Mouse (Mus musculus) erythroblast, embryonic 14.5 days (primary cell): ENCODE results near the gene Srpk1. TPM values are rescaled to one million over a fixed set of nuclear protein-coding genes. Genes with fewer than 3 reads are reported as not detected.

Experiments
- H3K27me3 ChIP-seq: 2 replicates; pipeline ENCODE4 v1.6.1; 2012; ENCODE audit warnings: inconsistent platforms; ENCODE audit not compliant: control insufficient read depth
- H3K36me3 ChIP-seq: 2 replicates; pipeline ENCODE4 v1.6.1; 2012; ENCODE audit warnings: mild to moderate bottlenecking, inconsistent platforms; ENCODE audit not compliant: control insufficient read depth
- H3K4me1 ChIP-seq: 2 replicates; pipeline ENCODE4 v1.6.1; 2012; ENCODE audit warnings: inconsistent platforms; ENCODE audit not compliant: control insufficient read depth
- H3K4me3 ChIP-seq: replicated peaks from 2 replicates; pipeline ENCODE3; 2012; ENCODE audit warnings: moderate library complexity, mild to moderate bottlenecking, inconsistent platforms
- H3K9me3 ChIP-seq: 2 replicates; pipeline ENCODE4 v1.6.1; 2012; ENCODE audit warnings: low read length, inconsistent platforms, mixed read lengths; ENCODE audit not compliant: control insufficient read depth
- GATA1 ChIP-seq: IDR thresholded peaks from 2 replicates; pipeline ENCODE4 v1.6.1; 2012; ENCODE audit warnings: low read length, inconsistent platforms, mixed read lengths
- TAL1 ChIP-seq: IDR thresholded peaks from 3 replicates; pipeline ENCODE4 v1.6.1; 2012; ENCODE audit warnings: low read length, inconsistent platforms, mixed read lengths
- polyA plus RNA-seq: library from polyadenylated mRNA; stranded (reverse); fragments of >175 nt; gene quantifications from 2 replicates; pipeline ENCODE4 v1.2.3, GENCODE M21; 2012

Srpk1 gene
- polyA plus RNA-seq, 1 experiment, result 1.5 TPM

- no peaks in the 10 kb centered on the region for H3K27me3 ChIP-seq
- no peak overlapping the region for H3K4me3 ChIP-seq
- TF ChIP-seq TAL1 (no peak), GATA1 (no peak)
- H3K4me1 ChIP-seq, result no peaks in the 10 kb centered on the region
- no peaks in the 10 kb centered on the region for H3K9me3 ChIP-seq
- peaks cover 84% of the 10 kb centered on the region for H3K36me3 ChIP-seq
These were observed 31.0 kb downstream of the Srpk1 start for GRCm38 (mm10) chr17:28591476-28591875.

- H3K36me3 ChIP-seq, result peaks cover 75% of the 10 kb centered on the region
- no peak overlapping the region for H3K4me3 ChIP-seq
- no peaks in the 10 kb centered on the region for H3K4me1 ChIP-seq
- H3K27me3 ChIP-seq, result no peaks in the 10 kb centered on the region
- H3K9me3 ChIP-seq, result no peaks in the 10 kb centered on the region
- TF ChIP-seq GATA1, result no peak
- TF ChIP-seq TAL1, result no peak
These were observed 31.9 kb downstream of the Srpk1 start for GRCm38 (mm10) chr17:28590596-28590995.

- TF ChIP-seq TAL1 (no peak), GATA1 (no peak)
- no peaks in the 10 kb centered on the region for H3K27me3 ChIP-seq
- no peak overlapping the region for H3K4me3 ChIP-seq
- no peaks in the 10 kb centered on the region for H3K9me3 ChIP-seq
- no peaks in the 10 kb centered on the region for H3K4me1 ChIP-seq
- H3K36me3 ChIP-seq, result peaks cover 62% of the 10 kb centered on the region
These were observed 33.9 kb downstream of the Srpk1 start for GRCm38 (mm10) chr17:28588591-28588990.

- no peaks in the 10 kb centered on the region for H3K27me3 ChIP-seq
- no peak overlapping the region for H3K4me3 ChIP-seq
- H3K9me3 ChIP-seq, result no peaks in the 10 kb centered on the region
- TF ChIP-seq TAL1, result no peak
- TF ChIP-seq GATA1, result no peak
- H3K4me1 ChIP-seq, result no peaks in the 10 kb centered on the region
- H3K36me3 ChIP-seq, result peaks cover 41% of the 10 kb centered on the region
These were observed 36.0 kb downstream of the Srpk1 start for GRCm38 (mm10) chr17:28586509-28586908.

- Histone ChIP-seq H3K27me3 (no peaks in the 10 kb centered on the region; the same call in 1 of the 2 replicates), H3K9me3 (no peaks in the 10 kb centered on the region), H3K4me1 (no peaks in the 10 kb centered on the region), H3K4me3 (no peak overlapping the region), H3K36me3 (no peaks in the 10 kb centered on the region)
- TF ChIP-seq TAL1, result no peak
- TF ChIP-seq GATA1, result no peak
These were observed 41.5 kb downstream of the Srpk1 start for GRCm38 (mm10) chr17:28581056-28581455.

GRCm38 (mm10) chr17:28580396-28580795 is 42.1 kb downstream of the Srpk1 start:
- H3K9me3 ChIP-seq, result no peaks in the 10 kb centered on the region
- H3K36me3 ChIP-seq, result no peaks in the 10 kb centered on the region
- H3K27me3 ChIP-seq, result peaks cover 3% of the 10 kb centered on the region
- TF ChIP-seq TAL1, result no peak
- TF ChIP-seq GATA1, result no peak
- H3K4me3 ChIP-seq, result no peak overlapping the region
- H3K4me1 ChIP-seq, result peaks cover 4% of the 10 kb centered on the region

GRCm38 (mm10) chr17:28575244-28576125 is 47.0 kb downstream of the Srpk1 start, which contains the start of gene Lhfpl5:
Lhfpl5 (plus strand) TSS chr17:28575641.
- TF ChIP-seq GATA1, result no peak
- no peak for TF ChIP-seq TAL1
- peaks cover 5% of the 10 kb centered on the region for H3K27me3 ChIP-seq
- peaks cover 6% of the 10 kb centered on the region for H3K4me1 ChIP-seq
- H3K9me3 ChIP-seq, result no peaks in the 10 kb centered on the region
- no peak within 1 kb of the TSS for H3K4me3 ChIP-seq
- H3K36me3 ChIP-seq, result no peaks in the 10 kb centered on the region

- TF ChIP-seq TAL1 (no peak), GATA1 (no peak)
- no peak overlapping the region for H3K4me3 ChIP-seq
- H3K9me3 ChIP-seq, result no peaks in the 10 kb centered on the region
- peaks cover 6% of the 10 kb centered on the region for H3K4me1 ChIP-seq
- no peaks in the 10 kb centered on the region for H3K36me3 ChIP-seq
- peaks cover 5% of the 10 kb centered on the region for H3K27me3 ChIP-seq
These were observed 49.6 kb downstream of the Srpk1 start for GRCm38 (mm10) chr17:28572941-28573340.

GRCm38 (mm10) chr17:28572521-28572920 is 50.0 kb downstream of the Srpk1 start:
- peaks cover 6% of the 10 kb centered on the region for H3K4me1 ChIP-seq
- TF ChIP-seq GATA1 (no peak), TAL1 (no peak)
- H3K4me3 ChIP-seq, result no peak overlapping the region
- H3K36me3 ChIP-seq, result no peaks in the 10 kb centered on the region
- H3K9me3 ChIP-seq, result no peaks in the 10 kb centered on the region
- peaks cover 5% of the 10 kb centered on the region for H3K27me3 ChIP-seq
